In the genomic region with DNA sequence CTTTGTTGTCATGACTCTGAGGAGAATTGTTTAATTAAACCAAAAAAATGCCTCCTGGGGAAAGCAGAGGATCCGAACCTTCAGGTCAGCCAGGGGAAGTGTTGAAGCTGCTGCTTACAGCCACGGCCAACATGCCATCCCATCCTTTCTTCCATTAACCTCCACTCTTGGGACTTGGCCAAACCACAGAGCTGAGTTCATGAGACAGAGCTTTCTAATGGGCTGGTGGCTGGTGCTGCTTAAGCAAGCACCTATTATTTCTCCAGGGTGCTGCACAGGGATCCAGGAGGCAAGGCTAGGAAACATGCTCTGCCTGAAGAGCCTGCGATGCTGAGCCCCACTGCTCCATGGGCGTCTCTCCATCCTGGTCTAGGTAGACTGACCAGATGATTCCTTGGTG, we compare ENCODE assay signal across 31 mouse cellular contexts. TPM values are rescaled to one million over a fixed set of nuclear protein-coding genes. Genes with fewer than 3 reads are reported as not detected.
DNase-seq lines count a peak whose midpoint lies in the region; ATAC-seq and TF ChIP-seq lines count a peak whose summit lies in the region.
"Had no signal": no experiment of that assay in that cellular context is flagged by ENCODE, and none has a peak within 500 bp of the region (broad histone marks: within the 10 kb centered on the region; RNA-seq: fewer than 3 reads in every experiment).

No protein-coding gene starts in this region.

- ATAC-seq in hindbrain, embryonic 13.5 days (ENCODE audit: low FRiP score) = no peak
- no peak for ATAC-seq in hindbrain, postnatal 0 days
- no peak for ATAC-seq in frontal cortex, adult (ENCODE audit: low TSS enrichment)
- ATAC-seq: forebrain, embryonic 13.5 days; forebrain, embryonic 16.5 days; inflammation-experienced regulatory T-cells, adult 6 months; intestine, embryonic 16.5 days had no signal

- TF ChIP-seq RAD21 in MEL (IDR thresholded peaks at IDR 0.05; ENCODE audit: low read depth, low read length) = no peak

- no peak overlapping the region for H3K4me2 ChIP-seq in hindbrain, embryonic 13.5 days
- H3K4me2 ChIP-seq in hindbrain, postnatal 0 days (ENCODE audit: low read depth, low read length) = no peak overlapping the region
- H3K4me2 ChIP-seq: embryonic facial prominence, embryonic 13.5 days; forebrain, embryonic 13.5 days; heart, embryonic 11.5 days; hindbrain, embryonic 15.5 days had no signal

- H3K36me3 ChIP-seq in hindbrain, embryonic 13.5 days = peaks cover 21% of the 10 kb centered on the region
- H3K36me3 ChIP-seq in hindbrain, postnatal 0 days (ENCODE audit: insufficient read depth, low read length) = 0 out of 2 replicates have a peak, but pooled peaks cover 4% of the 10 kb centered on the region
- no peaks in the 10 kb centered on the region for H3K36me3 ChIP-seq in MEL (ENCODE audit: control insufficient read depth in 1 of 2, insufficient read depth in 2 of 2, low read length in 2 of 2)
- H3K36me3 ChIP-seq: embryonic facial prominence, embryonic 13.5 days had no signal

- WGBS in hindbrain, embryonic 13.5 days = 87% methylated on average over 4 of the region's 4 CpGs
- WGBS in hindbrain, postnatal 0 days = 69% methylated on average over 4 of the region's 4 CpGs

- no peaks in the 10 kb centered on the region for H3K27me3 ChIP-seq in hindbrain, embryonic 13.5 days
- no peaks in the 10 kb centered on the region for H3K27me3 ChIP-seq in hindbrain, postnatal 0 days (ENCODE audit: insufficient read depth, low read length)
- no peaks in the 10 kb centered on the region for H3K27me3 ChIP-seq in MEL (ENCODE audit: control insufficient read depth in 1 of 2, insufficient read depth in 2 of 2, low read length in 2 of 2)
- H3K27me3 ChIP-seq: forebrain, embryonic 13.5 days; hindbrain, embryonic 15.5 days had no signal

- no peak for TF ChIP-seq EP300 in MEL (IDR thresholded peaks at IDR 0.05; ENCODE audit: low read depth in 1 of 2, low read length in 2 of 2)

- H3K27ac ChIP-seq in hindbrain, embryonic 13.5 days = no peak overlapping the region
- H3K27ac ChIP-seq in hindbrain, postnatal 0 days = no peak overlapping the region
- no peak overlapping the region for H3K27ac ChIP-seq in MEL (ENCODE audit: control insufficient read depth, low read depth, low read length)
- H3K27ac ChIP-seq: embryonic facial prominence, embryonic 10.5 days; embryonic facial prominence, embryonic 13.5 days; forebrain, embryonic 13.5 days; hindbrain, embryonic 15.5 days had no signal

- no peak overlapping the region for H3K4me3 ChIP-seq in hindbrain, embryonic 13.5 days
- no peak overlapping the region for H3K4me3 ChIP-seq in hindbrain, postnatal 0 days (ENCODE audit: low read length)
- H3K4me3 ChIP-seq in MEL (ENCODE audit: control insufficient read depth in 1 of 2, insufficient read depth in 1 of 2, low read depth in 2 of 2, low read length in 2 of 2) = no peak overlapping the region
- H3K4me3 ChIP-seq: embryonic facial prominence, embryonic 10.5 days; embryonic facial prominence, embryonic 13.5 days; erythroblast, embryonic 14.5 days; forebrain, embryonic 10.5 days; forebrain, embryonic 13.5 days; hindbrain, embryonic 15.5 days had no signal

- TF ChIP-seq CTCF in hindbrain, postnatal 0 days (IDR thresholded peaks at IDR 0.05; ENCODE audit: low read depth) = no peak
- TF ChIP-seq CTCF in MEL (IDR thresholded peaks at IDR 0.05 in 2 of 3, conservative IDR thresholded peaks at IDR 0.05 in 1 of 3; ENCODE audit: control insufficient read depth in 1 of 3, insufficient read depth in 1 of 3, low read depth in 2 of 3, low read length in 3 of 3, poor library complexity in 1 of 3, severe bottlenecking in 1 of 3) = no peak

- H3K79me2 ChIP-seq in MEL (ENCODE audit: control insufficient read depth, insufficient read depth, low read length, poor library complexity) = no peaks in the 10 kb centered on the region

- DNase-seq in hindbrain, postnatal 0 days (ENCODE audit: low spot score) = no peak
- DNase-seq in MEL (ENCODE audit: low read depth, low spot score) = peak; percentile 27
- DNase-seq in NIH3T3 (ENCODE audit: low read depth) = peak; percentile 89
- DNase-seq in lung, postnatal 4 days = no peak
- no peak for DNase-seq in gastrocnemius, adult 8-10 months (ENCODE audit: low spot score in 2 of 2)
- DNase-seq: adrenal gland, adult 8-10 months; adrenal gland, postnatal 25 days; B cell, adult 2 months; cerebellum, adult 11-12 months; cerebellum, adult 8-10 months; cerebellum, postnatal 10 days; cerebellum, postnatal 36 days; embryo, embryonic 11 days; gastrocnemius, postnatal 10 days; gastrocnemius, postnatal 36 days; kidney, adult 18-20 months; kidney, adult 9 months had no signal

- no peak for TF ChIP-seq POLR2A in MEL (IDR thresholded peaks at IDR 0.05; ENCODE audit: control insufficient read depth in 1 of 2, insufficient read depth in 1 of 2, low read depth in 1 of 2, low read length in 2 of 2, poor library complexity in 1 of 2)

- peak overlapping the region; percentile 19; the same call in 1 of the 2 replicates for H3K9ac ChIP-seq in hindbrain, embryonic 13.5 days
- H3K9ac ChIP-seq in hindbrain, postnatal 0 days (replicated peaks; ENCODE audit: low read length) = no peak overlapping the region
- no peak overlapping the region for H3K9ac ChIP-seq in MEL (ENCODE audit: control insufficient read depth, low read depth, low read length, poor library complexity, severe bottlenecking)
- H3K9ac ChIP-seq: embryonic facial prominence, embryonic 13.5 days; forebrain, embryonic 13.5 days; hindbrain, embryonic 15.5 days had no signal

- peaks cover 60% of the 10 kb centered on the region for H3K4me1 ChIP-seq in hindbrain, embryonic 13.5 days (replicated peaks)
- peaks cover 22% of the 10 kb centered on the region for H3K4me1 ChIP-seq in hindbrain, postnatal 0 days (ENCODE audit: insufficient read depth, low read length)
- H3K4me1 ChIP-seq in MEL (ENCODE audit: control insufficient read depth in 1 of 2, insufficient read depth in 2 of 2, low read length in 2 of 2) = no peaks in the 10 kb centered on the region

- no peaks in the 10 kb centered on the region for H3K9me3 ChIP-seq in hindbrain, embryonic 13.5 days
- H3K9me3 ChIP-seq in hindbrain, postnatal 0 days (ENCODE audit: low read length) = no peaks in the 10 kb centered on the region
- no peaks in the 10 kb centered on the region for H3K9me3 ChIP-seq in MEL (replicated peaks; ENCODE audit: insufficient read depth, low read length)
- H3K9me3 ChIP-seq: embryonic facial prominence, embryonic 10.5 days; embryonic facial prominence, embryonic 13.5 days; forebrain, embryonic 10.5 days; forebrain, embryonic 13.5 days; G1E; hindbrain, embryonic 15.5 days had no signal

TF ChIP-seq in MEL, 35 proteins besides CTCF, POLR2A, EP300 and RAD21:
- TF ChIP-seq MAX (IDR thresholded peaks at IDR 0.05; ENCODE audit: low read length) = no peak
- TF ChIP-seq GATA1 (IDR thresholded peaks at IDR 0.05; ENCODE audit: low read depth, low read length) = no peak
- no peak for TF ChIP-seq UBTF (IDR thresholded peaks at IDR 0.05; ENCODE audit: borderline replicate concordance, insufficient read depth, low read depth, low read length)
- no peak for TF ChIP-seq BHLHE40 (IDR thresholded peaks at IDR 0.05; ENCODE audit: borderline replicate concordance, low read depth, low read length)
- TF ChIP-seq SIN3A (IDR thresholded peaks at IDR 0.05; ENCODE audit: low read length) = no peak
- no peak for TF ChIP-seq POLR2AphosphoS2 (IDR thresholded peaks at IDR 0.05; ENCODE audit: low read length)
- no peak for TF ChIP-seq TBP (IDR thresholded peaks at IDR 0.05; ENCODE audit: low read depth, low read length)
- TF ChIP-seq MXI1 (IDR thresholded peaks at IDR 0.05; ENCODE audit: low read depth, low read length) = no peak
- no peak for TF ChIP-seq E2F4 (IDR thresholded peaks at IDR 0.05; ENCODE audit: borderline replicate concordance, low read depth, low read length)
- no peak for TF ChIP-seq ZNF384 (IDR thresholded peaks at IDR 0.05; ENCODE audit: low read depth, low read length)
- no peak for TF ChIP-seq RCOR1 (IDR thresholded peaks at IDR 0.05; ENCODE audit: low read depth, low read length)
- no peak for TF ChIP-seq SMC3 (IDR thresholded peaks at IDR 0.05; ENCODE audit: low read depth, low read length)
- no peak for TF ChIP-seq POLR2AphosphoS5 (IDR thresholded peaks at IDR 0.05; ENCODE audit: borderline replicate concordance, low read depth, low read length)
- no peak for TF ChIP-seq HCFC1 (IDR thresholded peaks at IDR 0.05; ENCODE audit: low read depth, low read length)
- TF ChIP-seq MAZ (IDR thresholded peaks at IDR 0.05; ENCODE audit: low read depth, low read length) = no peak
- no peak for TF ChIP-seq MAFK (IDR thresholded peaks at IDR 0.05; ENCODE audit: borderline replicate concordance, low read depth, low read length)
- no peak for TF ChIP-seq ZC3H11A (IDR thresholded peaks at IDR 0.05; ENCODE audit: low read depth, low read length)

RNA-seq across cellular contexts. Expression of gene Kcnh2, which starts 19.0 kb away (rescaled TPM):
- polyA plus RNA-seq in hindbrain, embryonic 13.5 days (2015; fragmentation: Nextera tagmentation; extraction: Ambion mirVana) = 12.8 and 14.2 TPM in 2 replicates
- 55.9 and 70.5 TPM in 2 replicates for total RNA-seq in hindbrain, postnatal 0 days (2014; rRNA removed)
- 10.8 and 11.5 TPM in 2 replicates for polyA plus RNA-seq in hindbrain, postnatal 0 days (2015; fragmentation: Nextera tagmentation; extraction: Ambion mirVana)
- total RNA-seq in MEL (2012; rRNA removed) = 1.8 and 2.0 TPM in 2 replicates
- polyA plus RNA-seq in MEL (2012; ENCODE audit: insufficient read depth in 1 of 2, insufficient read length in 2 of 2, low read depth in 1 of 2, low replicate concordance in 2 of 2, missing spikeins in 1 of 2) = 1 to 10 TPM in 1 of 2 experiments, not detected in 1; 6.8 TPM
- total RNA-seq in gastrocnemius, adult 8-10 months (2022) = 1 to 10 TPM in 2 of 4 experiments, under 1 TPM in 2; 0.54 to 1.8 (median 1.2) TPM
- total RNA-seq: granulocyte monocyte progenitor cell, adult 5-6 weeks had no signal
- polyA plus RNA-seq: erythroblast, embryonic 14.5 days had no signal

RNA-seq across cellular contexts. Expression of gene Nos3, which starts 32.2 kb away (rescaled TPM):
- 9.8 and 10.2 TPM in 2 replicates for polyA plus RNA-seq in hindbrain, embryonic 13.5 days (2015; fragmentation: Nextera tagmentation; extraction: Ambion mirVana)
- total RNA-seq in hindbrain, postnatal 0 days (2014; rRNA removed) = 8.7 and 13.3 TPM in 2 replicates
- polyA plus RNA-seq in hindbrain, postnatal 0 days (2015; fragmentation: Nextera tagmentation; extraction: Ambion mirVana) = 7.2 and 7.4 TPM in 2 replicates
- total RNA-seq in MEL (2012; rRNA removed) = 2.0 and 3.9 TPM in 2 replicates
- polyA plus RNA-seq in MEL (2012; ENCODE audit: insufficient read depth in 1 of 2, insufficient read length in 2 of 2, low read depth in 1 of 2, low replicate concordance in 2 of 2, missing spikeins in 1 of 2) = 1 to 10 TPM in 1 of 2 experiments, not detected in 1; 6.2 TPM
- 1 to 10 TPM; 3.2 to 5.8 (median 4.0) TPM for total RNA-seq in gastrocnemius, adult 8-10 months (2022)
- total RNA-seq: granulocyte monocyte progenitor cell, adult 5-6 weeks had no signal

RNA-seq across cellular contexts. Expression of gene Atg9b, which starts 59.5 kb away (rescaled TPM):
- polyA plus RNA-seq in hindbrain, embryonic 13.5 days (2015; fragmentation: Nextera tagmentation; extraction: Ambion mirVana) = 0.57 and 0.93 TPM in 2 replicates
- total RNA-seq in hindbrain, postnatal 0 days (2014; rRNA removed) = 8.8 and 9.8 TPM in 2 replicates
- 5.1 and 6.1 TPM in 2 replicates for polyA plus RNA-seq in hindbrain, postnatal 0 days (2015; fragmentation: Nextera tagmentation; extraction: Ambion mirVana)
- 30.2 and 41.2 TPM in 2 replicates for total RNA-seq in MEL (2012; rRNA removed)
- 10 to 100 TPM in 1 of 2 experiments, not detected in 1; 41.5 TPM for polyA plus RNA-seq in MEL (2012; ENCODE audit: insufficient read depth in 1 of 2, insufficient read length in 2 of 2, low read depth in 1 of 2, low replicate concordance in 2 of 2, missing spikeins in 1 of 2)
- total RNA-seq in gastrocnemius, adult 8-10 months (2022) = under 1 TPM in 1 of 4 experiments, not detected in 3; 0.22 TPM
- total RNA-seq: gastrocnemius, postnatal 36 days had no signal

Comparison
In these comparisons a context has a peak if more than half of its experiments do, and no peak if none do; other contexts are left out.
1. DNase-seq: peak in MEL (single experiment) and NIH3T3 (single experiment); none in hindbrain, postnatal 0 days (single experiment), lung, postnatal 4 days (0 of 2) and gastrocnemius, adult 8-10 months (0 of 2).
2. RNA of gene Kcnh2, which starts 19.0 kb away (total RNA-seq): 55.9 to 70.5 TPM in hindbrain, postnatal 0 days; 1.8 to 2.0 TPM in MEL and 0.54 to 1.8 TPM in gastrocnemius, adult 8-10 months; every median in the first group is over 10 times any median in the second.